Mouse (Mus musculus): ENCODE data around the gene Cabp4.

The Cabp4 gene

DNA sequence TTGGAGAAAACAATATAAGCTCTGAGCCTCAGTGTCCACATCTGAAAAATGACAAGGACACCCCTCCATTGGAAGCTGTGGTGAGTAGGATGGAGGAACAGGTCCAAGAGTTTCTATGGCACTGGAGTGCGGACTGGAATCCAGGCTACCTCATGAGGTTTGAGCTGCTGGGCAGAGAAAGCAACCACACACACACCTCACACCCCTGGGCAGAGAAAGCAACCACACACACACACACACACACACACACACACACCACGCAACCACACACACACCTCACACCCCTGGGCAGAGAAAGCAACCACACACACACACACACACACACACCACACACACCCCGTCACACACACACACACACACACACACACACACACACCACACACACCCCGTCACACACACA, 18.6 kb downstream of the Cabp4 start:
- peak; percentile 39 for DNase-seq (ENCODE audit: low read depth, low spot score)

DNA sequence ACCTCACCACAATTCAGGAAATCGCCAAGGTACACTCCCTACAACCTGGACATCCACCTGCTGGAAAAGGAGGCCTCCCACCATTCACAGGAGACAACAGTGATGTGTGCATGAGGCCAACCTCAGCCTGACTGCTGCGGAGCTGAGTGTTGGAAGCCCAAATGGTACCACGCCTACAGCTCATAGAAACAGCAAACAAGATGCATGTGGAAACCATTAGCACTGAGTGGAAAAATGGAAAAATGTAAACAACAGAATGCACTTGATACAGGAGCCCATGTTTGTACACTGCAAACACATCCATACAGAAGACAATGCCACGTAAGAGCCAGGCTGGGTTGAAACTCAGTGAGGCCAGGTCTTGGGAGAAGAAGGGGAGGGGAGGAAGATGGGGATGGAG, 19.4 kb downstream of the Cabp4 start:
- DNase-seq (ENCODE audit: low read depth, low spot score), result no peak

DNA sequence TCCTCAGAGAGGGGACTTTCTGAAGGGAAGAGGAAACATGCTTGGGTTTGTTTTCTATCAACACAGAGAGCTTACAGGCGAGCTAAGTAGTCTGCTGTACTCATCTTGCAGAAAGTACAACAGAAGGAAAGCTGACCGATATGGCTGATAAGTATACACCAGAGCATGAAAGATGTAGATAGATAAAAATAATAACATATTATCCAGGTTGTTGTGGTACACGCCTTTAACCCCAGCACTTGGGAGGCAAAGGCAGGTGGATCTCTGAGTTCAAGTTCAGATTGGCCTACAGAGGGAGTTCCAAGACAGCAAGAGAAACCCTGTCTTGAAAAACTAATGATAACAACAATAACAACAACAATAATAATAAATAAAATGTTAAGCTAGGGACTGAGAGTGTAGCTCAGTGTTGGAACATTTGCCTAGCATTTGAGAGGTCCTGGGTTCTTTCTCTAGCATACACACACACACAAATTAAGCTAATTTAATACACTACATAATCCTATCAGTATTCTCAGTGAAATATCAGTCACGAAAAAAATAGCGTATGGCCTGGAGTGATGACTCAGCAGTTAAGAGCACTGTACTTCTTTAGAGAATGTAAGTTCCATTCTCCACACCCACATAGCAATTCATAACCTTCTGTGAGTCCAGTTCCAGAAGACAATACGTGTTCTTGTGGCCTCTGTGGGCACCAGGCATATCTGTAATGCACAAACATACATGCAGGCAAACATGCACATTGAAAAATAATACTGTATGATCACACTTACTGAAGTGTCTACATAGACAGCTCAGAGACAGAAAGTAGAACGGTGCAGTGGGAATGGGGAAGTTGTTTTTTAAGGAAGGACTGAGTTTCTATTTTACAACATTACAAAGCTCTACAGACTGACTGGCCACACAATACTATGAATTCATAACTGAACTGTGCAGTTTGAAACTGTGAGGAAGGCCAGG, 21.1 kb downstream of the Cabp4 start:
- peak; percentile 85 for DNase-seq (ENCODE audit: low read depth, low spot score)

DNA sequence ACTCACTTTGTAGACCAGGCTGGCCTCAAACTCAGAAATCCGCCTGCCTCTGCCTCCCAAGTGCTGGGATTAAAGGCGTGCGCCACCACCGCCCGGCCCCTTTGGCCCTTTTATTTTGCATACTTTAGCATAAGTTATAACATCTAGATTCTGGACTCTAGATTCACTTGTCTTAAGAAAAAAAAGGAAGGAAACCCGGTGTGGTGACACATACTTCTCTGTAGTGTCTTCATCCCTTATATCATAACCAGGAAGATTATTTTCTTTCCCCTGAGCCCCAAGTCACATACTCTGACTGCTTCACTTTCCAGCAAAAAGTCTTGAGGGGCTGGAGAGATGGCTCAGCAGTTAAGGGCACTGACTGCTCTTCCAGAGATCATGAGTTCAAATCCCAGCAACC, 21.9 kb downstream of the Cabp4 start:
- peak; percentile 70 for DNase-seq (ENCODE audit: low read depth, low spot score)

DNA sequence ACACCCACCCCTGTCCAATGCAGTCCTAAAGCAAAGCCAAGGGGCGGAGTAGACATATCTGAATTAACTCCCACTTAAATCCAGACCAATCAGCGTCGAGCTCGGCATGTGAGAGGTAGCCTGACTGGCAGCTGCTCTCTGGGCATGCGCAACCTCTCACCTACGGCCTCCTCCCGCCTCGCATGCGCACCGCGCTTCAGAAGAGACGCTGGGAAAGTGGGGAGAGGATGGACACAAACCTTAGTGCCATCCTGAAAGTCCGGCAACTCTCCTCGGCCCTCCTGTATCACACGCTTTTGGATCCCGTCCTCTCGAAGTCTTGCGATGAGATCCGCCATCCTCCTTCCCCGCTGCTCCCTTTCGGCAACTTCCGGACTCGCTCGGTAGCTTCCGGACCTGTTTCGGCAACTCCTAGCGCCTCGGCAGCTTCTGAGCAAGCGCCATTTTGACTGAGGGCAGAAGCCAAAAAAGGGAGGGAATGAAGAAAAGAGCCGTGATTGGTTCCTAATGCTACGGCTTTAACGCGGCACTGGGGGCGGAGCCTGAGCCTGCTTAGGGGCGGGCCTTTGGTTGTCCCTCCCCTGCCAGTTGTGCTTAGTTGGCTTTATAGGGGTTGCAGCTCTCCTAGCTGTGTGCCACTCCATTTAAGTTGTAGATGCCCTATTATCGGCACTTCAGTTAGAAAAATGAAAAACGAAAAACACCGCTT, 22.6 kb downstream of the Cabp4 start:
- DNase-seq (ENCODE audit: low read depth, low spot score), result peak; percentile 99

DNA sequence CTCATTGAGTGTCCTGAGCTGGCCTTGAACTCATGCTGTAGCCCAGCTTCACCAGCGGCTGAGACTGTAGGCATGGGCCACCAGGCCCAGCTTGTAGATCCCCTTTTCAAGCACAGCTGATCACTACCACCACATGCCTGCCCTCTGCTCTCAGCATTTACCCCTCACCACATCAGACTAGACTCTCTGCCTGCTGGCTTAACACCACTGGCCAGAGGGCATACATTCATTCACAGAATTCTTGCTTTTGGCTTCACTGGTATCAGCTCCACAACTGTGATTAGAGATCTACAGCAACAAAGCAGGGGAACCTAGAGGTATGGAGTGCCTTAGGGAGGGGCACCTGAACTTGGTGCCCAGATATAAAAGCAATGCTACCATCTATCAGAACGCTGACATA, 23.3 kb downstream of the Cabp4 start:
- no peak for DNase-seq (ENCODE audit: low read depth, low spot score)

DNA sequence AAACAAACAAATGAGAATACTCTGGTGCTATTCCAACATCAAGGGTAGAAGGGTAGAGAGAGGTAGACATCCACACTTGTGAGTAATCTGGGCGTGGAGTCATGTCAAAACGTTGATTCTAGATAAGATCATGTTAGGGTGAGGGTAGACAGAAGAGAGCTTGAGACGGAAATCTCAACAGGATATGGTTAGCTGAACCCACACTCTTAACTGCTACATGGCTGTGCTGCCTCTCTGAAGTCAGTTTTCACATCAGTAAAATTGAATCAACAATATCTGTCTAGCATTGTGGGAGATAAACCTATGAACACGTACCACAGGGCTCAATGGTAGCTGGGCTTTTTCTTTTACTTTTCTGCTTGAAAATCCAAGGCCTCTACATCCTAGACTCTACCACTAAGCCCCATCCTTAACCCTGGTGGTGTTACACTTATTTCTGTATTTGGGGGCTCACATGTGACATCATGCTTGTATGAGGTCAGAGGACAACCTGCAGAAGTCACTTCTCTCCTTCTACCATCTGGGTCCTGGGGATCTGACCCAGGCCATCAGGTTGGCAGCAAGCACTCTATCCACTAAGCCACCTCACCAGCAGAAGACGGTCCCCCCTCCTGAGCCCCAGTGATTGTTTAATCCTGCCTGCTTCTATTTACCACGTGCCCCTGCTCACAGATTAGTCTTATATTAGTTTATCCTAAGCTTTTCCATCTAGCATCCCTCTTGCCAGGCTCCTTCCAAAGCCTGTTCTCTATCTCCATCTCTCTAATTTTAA, 23.9 kb downstream of the Cabp4 start:
- no peak for DNase-seq (ENCODE audit: low read depth, low spot score)

DNA sequence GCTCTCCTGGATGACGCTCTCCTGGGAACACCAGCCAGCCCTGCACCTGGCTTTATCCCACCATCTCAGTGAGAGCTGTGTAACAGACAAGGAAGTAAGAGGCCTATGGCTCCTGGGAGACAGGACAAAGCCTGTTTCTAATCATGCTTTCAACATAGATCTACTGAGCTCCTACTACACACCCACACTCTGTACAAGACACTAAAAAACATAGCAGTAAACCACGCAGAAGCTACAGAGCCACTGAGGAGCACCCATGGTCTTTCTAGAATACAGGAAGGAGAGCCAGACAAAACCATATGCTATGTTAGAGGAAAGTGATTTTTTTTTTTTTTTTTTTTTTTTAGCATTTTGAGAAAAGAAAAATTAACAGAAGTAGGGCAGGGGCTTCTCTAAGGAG, 25.5 kb downstream of the Cabp4 start:
- DNase-seq (ENCODE audit: low read depth, low spot score), result no peak

DNA sequence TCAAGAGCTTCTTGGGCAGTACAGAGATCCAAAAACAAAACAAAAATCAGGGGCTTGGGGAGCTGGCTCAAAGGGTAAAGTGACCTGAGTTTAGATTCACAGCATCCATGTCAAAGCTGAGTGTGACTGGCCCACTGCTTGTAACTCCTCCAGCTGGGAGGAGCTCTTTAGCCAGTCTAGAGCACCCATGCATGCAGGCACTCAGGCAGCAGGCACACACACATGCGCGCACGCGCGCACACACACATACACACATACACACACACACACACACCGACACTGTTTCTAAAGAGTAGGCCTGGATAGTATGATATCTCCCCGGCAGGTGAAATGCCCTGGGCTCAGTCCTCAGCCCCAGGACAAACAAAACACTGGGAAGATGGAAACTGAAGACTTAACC, 26.8 kb downstream of the Cabp4 start:
- no peak for DNase-seq (ENCODE audit: low read depth, low spot score)

DNA sequence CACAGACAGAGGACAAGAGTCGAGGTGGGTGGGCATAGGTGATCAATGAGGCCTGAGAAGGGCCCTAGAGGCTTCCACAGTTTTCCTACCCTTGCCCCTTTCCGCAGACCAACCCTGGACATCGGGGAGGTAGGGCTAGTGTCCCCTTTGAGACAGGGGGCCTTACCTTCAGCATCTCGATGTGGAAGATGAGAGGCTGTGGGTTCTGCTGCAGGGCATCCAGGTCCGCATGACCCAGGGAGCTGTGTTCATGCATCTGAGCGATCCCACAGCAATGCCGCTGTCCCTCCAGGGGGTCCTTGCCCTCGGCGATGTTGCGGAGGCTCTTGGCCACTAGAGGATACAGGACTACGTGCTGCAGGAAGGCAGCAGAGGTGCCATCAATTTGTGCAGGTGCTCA, 28.0 kb downstream of the Cabp4 start:
- DNase-seq (ENCODE audit: low read depth, low spot score), result no peak

DNA sequence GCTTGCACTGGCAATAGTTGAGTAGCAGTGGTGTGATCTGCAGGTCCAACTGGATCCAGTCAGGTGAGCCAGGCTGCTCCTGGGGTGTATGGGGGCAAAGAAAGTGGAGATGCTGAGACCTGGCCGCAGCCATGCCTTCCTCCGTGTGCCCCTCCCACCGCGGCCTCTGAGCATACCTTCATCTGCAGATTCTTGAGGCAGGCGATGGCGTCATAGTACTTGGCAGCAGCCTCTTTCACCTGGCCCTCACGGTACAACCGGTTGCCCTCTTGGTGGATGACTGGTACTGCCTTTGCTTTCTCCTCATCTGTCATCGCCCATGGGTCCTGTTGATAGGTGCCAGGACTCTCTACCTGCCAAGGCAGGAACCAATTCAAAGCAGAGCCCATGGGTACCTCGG, 28.7 kb downstream of the Cabp4 start:
- no peak for DNase-seq (ENCODE audit: low read depth, low spot score)

DNA sequence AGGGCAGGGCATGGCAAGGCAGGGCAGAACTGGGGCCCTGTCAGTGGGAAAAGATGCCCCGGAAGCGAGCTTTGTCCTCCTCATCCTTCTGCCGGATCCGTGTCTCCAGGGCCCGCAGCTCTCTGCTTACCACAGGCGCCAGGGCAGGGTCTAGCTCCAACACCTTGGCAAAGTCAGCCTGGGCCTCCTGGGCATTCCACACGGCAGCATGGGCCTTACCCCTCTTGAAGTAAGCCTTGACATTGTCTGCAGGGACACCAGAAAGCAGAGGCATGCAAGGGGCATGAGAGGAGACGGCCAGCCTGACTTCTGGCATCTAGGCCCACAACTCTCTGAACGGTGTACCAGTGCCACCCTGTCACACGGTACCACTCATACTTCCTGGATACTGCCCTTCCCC, 29.3 kb downstream of the Cabp4 start:
- peak; percentile 1 for DNase-seq (ENCODE audit: low read depth, low spot score)

DNA sequence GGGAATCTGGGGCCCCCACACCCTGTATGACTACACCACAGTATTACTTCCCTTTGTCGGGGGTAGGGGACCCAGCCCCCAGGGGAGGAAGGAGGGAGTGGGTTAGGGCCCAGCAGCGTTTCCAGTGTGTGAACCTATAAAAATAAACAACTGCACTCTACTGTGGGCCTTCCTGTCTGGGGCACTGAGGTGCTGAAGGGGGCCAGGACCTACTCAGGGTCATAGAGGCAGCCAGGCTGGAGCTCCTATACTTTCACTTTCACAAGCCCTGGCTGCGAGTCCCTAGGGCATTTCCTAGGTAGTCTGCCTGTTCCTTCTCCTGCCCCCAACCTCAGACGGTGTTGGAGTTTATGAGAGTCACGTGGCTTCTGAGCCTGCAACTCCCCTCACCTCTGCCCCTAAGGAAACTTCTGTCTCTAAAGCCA, 30.0 kb downstream of the Cabp4 start:
- DNase-seq (ENCODE audit: low read depth, low spot score), result peak; percentile 64

DNA sequence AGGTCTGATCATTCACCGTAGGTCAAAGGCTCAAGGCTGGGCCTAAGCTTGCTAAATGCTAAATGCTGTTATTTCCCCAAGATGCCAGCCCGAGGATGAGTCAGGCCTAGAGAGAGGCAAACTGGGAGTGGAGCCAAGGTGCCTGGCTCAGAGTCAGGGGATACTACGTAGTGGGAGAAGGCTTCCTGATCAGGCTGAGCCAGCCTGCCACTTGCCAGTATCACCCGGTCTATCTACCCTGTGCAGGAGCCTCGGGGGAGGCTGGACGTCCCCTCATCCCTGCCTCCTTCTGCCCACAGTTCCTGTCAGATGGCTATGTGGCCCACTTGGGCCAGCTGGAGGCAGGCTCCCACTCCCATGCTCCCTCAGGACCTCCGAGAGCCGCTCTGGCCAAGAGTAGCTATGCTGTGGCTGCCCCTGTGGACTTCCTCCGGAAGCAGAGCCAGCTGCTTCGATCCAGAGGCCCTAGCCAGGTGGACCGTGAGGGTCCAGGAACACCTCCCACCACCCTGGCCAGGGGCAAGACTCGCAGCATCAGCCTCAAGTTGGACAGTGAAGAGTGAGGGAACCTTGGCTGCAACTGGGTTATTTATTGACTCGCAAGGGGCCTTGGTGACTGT, 30.5 kb downstream of the Cabp4 start:
- peak; percentile 9 for DNase-seq (ENCODE audit: low read depth, low spot score)

DNA sequence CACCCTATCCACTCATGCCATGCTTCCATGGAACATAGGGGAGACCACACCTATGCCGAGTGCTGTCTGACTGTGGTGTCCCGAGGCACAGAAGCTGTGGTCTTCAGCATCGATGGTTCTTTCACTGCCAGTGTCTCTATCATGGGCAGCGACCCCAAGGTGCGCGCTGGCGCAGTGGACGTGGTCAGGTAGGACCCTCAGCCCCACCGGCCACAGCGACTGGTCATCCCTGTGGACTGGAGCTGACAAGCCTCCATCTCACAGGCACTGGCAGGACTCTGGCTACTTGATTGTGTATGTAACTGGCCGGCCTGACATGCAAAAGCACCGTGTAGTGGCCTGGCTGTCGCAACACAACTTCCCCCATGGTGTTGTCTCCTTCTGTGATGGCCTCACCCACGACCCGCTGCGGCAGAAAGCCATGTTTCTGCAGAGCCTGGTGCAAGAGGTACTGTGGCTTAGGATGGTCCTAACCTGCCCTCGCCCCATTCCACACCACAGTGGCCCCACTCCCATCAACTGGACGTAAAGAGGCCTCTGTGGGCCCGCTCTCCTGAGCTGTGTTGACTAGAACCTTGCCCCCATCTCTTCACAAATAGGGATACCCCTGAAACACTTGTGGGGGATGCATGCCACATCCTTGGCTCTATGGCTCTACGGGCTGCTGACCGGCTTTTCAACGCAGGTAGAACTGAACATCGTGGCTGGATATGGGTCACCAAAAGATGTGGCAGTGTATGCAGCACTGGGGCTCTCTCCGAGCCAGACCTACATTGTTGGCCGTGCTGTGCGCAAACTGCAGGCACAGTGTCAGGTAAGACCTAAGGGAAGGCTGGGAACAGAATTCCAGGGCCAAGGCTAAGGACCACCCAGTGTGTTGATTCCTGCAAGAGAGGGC, 31.5 kb downstream of the Cabp4 start:
- no peak for DNase-seq (ENCODE audit: low read depth, low spot score)

DNA sequence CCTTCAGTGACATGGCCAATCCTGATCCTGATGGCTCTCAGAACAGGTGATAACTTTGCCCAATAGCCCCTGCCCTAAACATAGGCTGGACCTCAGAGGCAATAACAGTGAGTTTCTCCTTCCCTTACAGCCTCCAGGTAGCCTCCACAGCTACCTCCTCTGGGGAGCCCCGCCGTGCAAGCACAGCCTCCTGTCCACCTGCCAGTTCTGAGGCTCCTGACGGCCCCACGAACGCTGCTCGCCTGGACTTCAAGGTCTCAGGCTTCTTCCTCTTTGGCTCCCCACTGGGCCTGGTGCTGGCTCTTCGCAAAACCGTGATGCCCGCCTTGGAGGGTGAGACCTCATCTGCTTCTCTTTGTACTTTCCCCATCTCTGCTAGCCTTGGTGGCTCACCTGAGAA, 35.3 kb downstream of the Cabp4 start:
- DNase-seq (ENCODE audit: low read depth, low spot score), result no peak

DNA sequence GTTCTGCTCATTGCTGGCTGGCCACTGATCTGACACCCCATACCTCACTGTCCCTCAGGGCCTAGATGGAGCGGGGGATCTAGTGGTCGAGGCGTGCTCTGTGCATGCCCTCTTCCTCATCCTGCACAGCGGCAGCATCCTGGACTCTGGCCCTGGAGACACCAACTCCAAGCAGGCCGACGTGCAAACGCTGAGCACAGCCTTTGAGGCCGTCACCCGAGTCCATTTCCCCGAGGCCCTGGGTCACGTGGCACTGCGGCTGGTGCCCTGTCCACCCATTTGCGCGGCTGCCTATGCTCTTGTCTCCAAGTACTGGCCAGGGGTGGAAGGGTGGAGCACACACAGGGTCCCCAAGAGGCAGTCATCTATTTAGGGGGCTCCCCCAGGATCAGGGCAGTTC, 37.2 kb downstream of the Cabp4 start:
- DNase-seq (ENCODE audit: low read depth, low spot score), result no peak

DNA sequence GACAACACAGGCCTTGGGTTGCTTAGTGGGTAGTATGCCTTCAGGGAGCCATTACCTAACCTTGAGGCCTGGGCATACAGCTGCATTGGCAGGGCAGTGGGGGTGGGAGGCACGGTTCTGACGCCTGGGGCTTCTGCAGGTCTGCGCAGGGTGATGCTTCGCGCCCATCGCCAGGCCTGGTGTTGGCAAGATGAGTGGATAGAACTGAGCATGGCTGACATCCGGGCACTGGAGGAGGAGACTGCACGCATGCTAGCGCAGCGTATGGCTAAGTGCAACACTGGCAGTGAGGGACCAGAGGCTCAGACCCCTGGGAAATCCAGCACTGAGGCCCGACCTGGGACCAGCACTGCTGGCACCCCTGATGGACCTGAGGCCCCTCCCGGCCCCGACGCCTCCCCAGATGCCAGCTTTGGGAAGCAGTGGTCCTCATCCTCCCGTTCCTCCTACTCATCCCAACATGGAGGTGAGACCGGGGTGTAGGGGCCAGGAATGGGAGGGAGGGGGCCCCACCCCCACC, 39.1 kb downstream of the Cabp4 start:
- DNase-seq (ENCODE audit: low read depth, low spot score), result no peak

DNA sequence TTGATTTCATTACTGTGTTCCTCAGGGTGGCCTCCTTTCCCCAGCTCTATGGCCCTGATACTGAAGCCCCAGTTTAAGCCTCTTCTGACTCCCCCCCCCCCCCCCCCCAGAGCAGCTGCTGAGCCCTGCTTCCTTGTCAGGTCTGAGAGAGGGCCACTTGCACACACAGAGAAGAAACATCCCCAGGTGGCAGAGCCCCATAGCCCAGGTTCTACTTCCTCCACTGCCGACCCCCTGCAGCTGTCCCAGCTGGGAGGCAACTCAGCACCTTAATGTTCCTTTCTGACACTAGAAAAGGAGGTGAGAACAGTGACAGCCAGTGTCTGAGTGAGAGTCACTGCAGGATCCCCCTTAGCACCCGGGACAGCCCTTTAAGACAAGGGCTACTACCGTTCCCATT, 40.0 kb downstream of the Cabp4 start:
- DNase-seq (ENCODE audit: low read depth, low spot score), result peak; percentile 73

DNA sequence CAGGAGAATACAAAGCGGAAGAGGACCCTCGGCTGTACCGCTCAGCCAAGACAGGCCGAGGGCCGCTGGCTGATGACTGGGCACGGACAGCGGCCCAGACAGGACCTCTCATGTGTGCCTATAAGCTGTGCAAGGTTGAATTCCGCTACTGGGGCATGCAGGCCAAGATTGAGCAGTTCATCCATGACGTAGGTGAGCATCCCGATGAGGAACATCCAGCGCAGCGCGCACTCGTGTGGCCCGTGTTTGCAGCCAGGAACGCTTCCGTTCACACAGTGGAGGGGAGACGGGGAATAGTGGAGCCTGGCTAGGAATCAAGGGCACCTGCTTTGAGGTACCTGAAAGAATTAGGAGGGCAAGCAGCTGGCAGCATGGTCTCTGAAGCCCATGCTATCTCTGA, 40.5 kb downstream of the Cabp4 start:
- DNase-seq (ENCODE audit: low read depth, low spot score), result no peak
